Comparison of ENCODE assay signal across 8 mouse cellular contexts in the genomic region with DNA sequence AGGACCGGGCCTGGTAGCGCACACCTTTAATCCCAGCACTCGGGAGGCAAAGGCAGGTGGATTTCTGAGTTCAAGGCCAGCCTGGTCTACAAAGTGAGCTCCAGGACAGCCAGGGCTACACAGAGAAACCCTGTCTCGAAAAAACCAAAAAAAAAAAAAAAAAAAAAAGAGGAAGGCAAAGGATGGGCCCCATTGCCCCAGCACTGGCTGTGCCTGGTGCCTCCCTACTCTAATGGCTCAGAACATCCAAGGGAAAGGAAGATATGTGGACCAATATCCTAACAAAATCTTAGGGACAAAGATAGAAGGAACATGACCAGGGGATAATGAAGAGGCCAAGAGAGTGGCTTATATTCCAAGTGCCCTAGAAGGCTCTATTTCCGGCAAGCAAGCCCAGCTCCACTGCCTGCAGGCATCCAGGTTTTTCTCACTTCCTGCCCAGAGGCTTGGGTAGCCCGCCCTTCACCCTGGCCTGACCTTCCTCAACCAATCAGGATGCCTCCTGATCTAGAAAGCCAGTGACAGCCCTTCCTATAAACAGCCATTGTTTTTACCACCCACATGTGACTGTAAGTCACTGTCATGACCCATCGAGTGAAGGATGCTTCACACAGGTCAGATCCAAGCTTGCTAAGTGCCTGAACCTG. TPM values are rescaled to one million over a fixed set of nuclear protein-coding genes. Genes with fewer than 3 reads are reported as not detected.
DNase-seq lines count a peak whose midpoint lies in the region; ATAC-seq and TF ChIP-seq lines count a peak whose summit lies in the region.

No protein-coding gene starts in this region.

- no peak overlapping the region for H3K4me2 ChIP-seq in hindbrain, postnatal 0 days (ENCODE audit: low read depth, low read length)
- H3K4me2 ChIP-seq in hindbrain, embryonic 14.5 days (replicated peaks): no peak overlapping the region
- no peak overlapping the region for H3K4me2 ChIP-seq in heart, postnatal 0 days (ENCODE audit: low read depth, low read length)

- TF ChIP-seq POLR2A in MEL (IDR thresholded peaks at IDR 0.05; ENCODE audit: control insufficient read depth in 1 of 2, insufficient read depth in 1 of 2, low read depth in 1 of 2, low read length in 2 of 2, poor library complexity in 1 of 2): peak; percentile 42 to 87; a peak in 3 of 4 replicates

- no peaks in the 10 kb centered on the region for H3K36me3 ChIP-seq in hindbrain, postnatal 0 days (ENCODE audit: insufficient read depth, low read length)
- no peaks in the 10 kb centered on the region for H3K36me3 ChIP-seq in hindbrain, embryonic 14.5 days (replicated peaks; ENCODE audit: control insufficient read depth, insufficient read depth)
- peaks cover 0 to 27% of the 10 kb centered on the region in 2 experiments; a peak in 2 of 4 replicates for H3K36me3 ChIP-seq in MEL (ENCODE audit: control insufficient read depth in 1 of 2, insufficient read depth in 2 of 2, low read length in 2 of 2)
- no peaks in the 10 kb centered on the region for H3K36me3 ChIP-seq in heart, postnatal 0 days (replicated peaks; ENCODE audit: control insufficient read depth, insufficient read depth, low read length)

- peaks cover 15% of the 10 kb centered on the region for H3K4me1 ChIP-seq in hindbrain, postnatal 0 days (ENCODE audit: insufficient read depth, low read length)
- peaks cover 9% of the 10 kb centered on the region for H3K4me1 ChIP-seq in hindbrain, embryonic 14.5 days (replicated peaks; ENCODE audit: control insufficient read depth, insufficient read depth, low read length)
- H3K4me1 ChIP-seq in MEL (ENCODE audit: control insufficient read depth in 1 of 2, insufficient read depth in 2 of 2, low read length in 2 of 2): peaks cover 6 to 41% of the 10 kb centered on the region in 2 experiments
- peaks cover 36% of the 10 kb centered on the region for H3K4me1 ChIP-seq in heart, postnatal 0 days (ENCODE audit: control insufficient read depth, insufficient read depth)

- H3K27me3 ChIP-seq in hindbrain, postnatal 0 days (ENCODE audit: insufficient read depth, low read length): no peaks in the 10 kb centered on the region
- H3K27me3 ChIP-seq in hindbrain, embryonic 14.5 days (ENCODE audit: control insufficient read depth, insufficient read depth, low read length): peaks cover 27% of the 10 kb centered on the region
- H3K27me3 ChIP-seq in MEL (ENCODE audit: control insufficient read depth in 1 of 2, insufficient read depth in 2 of 2, low read length in 2 of 2): no peaks in the 10 kb centered on the region
- 0 out of 2 replicates have a peak, but pooled peaks cover 6% of the 10 kb centered on the region for H3K27me3 ChIP-seq in heart, postnatal 0 days (ENCODE audit: control insufficient read depth, insufficient read depth, low read length)

- TF ChIP-seq EP300 in MEL (IDR thresholded peaks at IDR 0.05; ENCODE audit: low read depth in 1 of 2, low read length in 2 of 2): peak in 1 of 2 experiments; percentile 55; a peak in 2 of 4 replicates
- TF ChIP-seq EP300 in heart, postnatal 0 days (IDR thresholded peaks at IDR 0.05; ENCODE audit: low read depth): no peak

- H3K79me2 ChIP-seq in MEL (ENCODE audit: control insufficient read depth, insufficient read depth, low read length, poor library complexity): peaks cover 29% of the 10 kb centered on the region

- no peak overlapping the region for H3K4me3 ChIP-seq in hindbrain, postnatal 0 days (ENCODE audit: low read length)
- H3K4me3 ChIP-seq in hindbrain, embryonic 14.5 days (replicated peaks; ENCODE audit: low read length): no peak overlapping the region
- H3K4me3 ChIP-seq in MEL (ENCODE audit: control insufficient read depth in 1 of 2, insufficient read depth in 1 of 2, low read depth in 2 of 2, low read length in 2 of 2): peak overlapping the region; percentile 69 to 76
- H3K4me3 ChIP-seq in heart, postnatal 0 days (ENCODE audit: low read depth, low read length): no peak overlapping the region

- H3K27ac ChIP-seq in hindbrain, postnatal 0 days: no peak overlapping the region
- no peak overlapping the region for H3K27ac ChIP-seq in hindbrain, embryonic 14.5 days
- H3K27ac ChIP-seq in MEL (ENCODE audit: control insufficient read depth, low read depth, low read length): peak overlapping the region; percentile 89
- H3K27ac ChIP-seq in heart, postnatal 0 days (ENCODE audit: low read depth): no peak overlapping the region

- no peak overlapping the region for H3K9ac ChIP-seq in hindbrain, postnatal 0 days (replicated peaks; ENCODE audit: low read length)
- H3K9ac ChIP-seq in hindbrain, embryonic 14.5 days: no peak overlapping the region
- peak overlapping the region; percentile 77 for H3K9ac ChIP-seq in MEL (ENCODE audit: control insufficient read depth, low read depth, low read length, poor library complexity, severe bottlenecking)
- H3K9ac ChIP-seq in heart, postnatal 0 days (replicated peaks; ENCODE audit: low read depth, low read length): no peak overlapping the region

- 58% methylated on average over 6 of the region's 7 CpGs for WGBS in hindbrain, postnatal 0 days
- WGBS in hindbrain, embryonic 14.5 days: 56% methylated on average over 6 of the region's 7 CpGs
- 55% methylated on average over 6 of the region's 7 CpGs for WGBS in heart, postnatal 0 days

- TF ChIP-seq RAD21 in MEL (IDR thresholded peaks at IDR 0.05; ENCODE audit: low read depth, low read length): no peak

- TF ChIP-seq CTCF in hindbrain, postnatal 0 days (IDR thresholded peaks at IDR 0.05; ENCODE audit: low read depth): no peak
- no peak for TF ChIP-seq CTCF in MEL (IDR thresholded peaks at IDR 0.05 in 2 of 3, conservative IDR thresholded peaks at IDR 0.05 in 1 of 3; ENCODE audit: control insufficient read depth in 1 of 3, insufficient read depth in 1 of 3, low read depth in 2 of 3, low read length in 3 of 3, poor library complexity in 1 of 3, severe bottlenecking in 1 of 3)
- TF ChIP-seq CTCF in heart, postnatal 0 days (IDR thresholded peaks at IDR 0.05; ENCODE audit: low read depth): no peak

- no peak for ATAC-seq in hindbrain, postnatal 0 days
- no peak for ATAC-seq in hindbrain, embryonic 14.5 days (ENCODE audit: low FRiP score)
- ATAC-seq in heart, postnatal 0 days (ENCODE audit: insufficient read depth, low read depth): no peak
- ATAC-seq in monocyte, adult 5-6 weeks (replicated peaks; ENCODE audit: insufficient number of reproducible peaks, low FRiP score, low TSS enrichment, poor library complexity, severe bottlenecking): peak; percentile 53

- DNase-seq in hindbrain, postnatal 0 days (ENCODE audit: low spot score): peak; percentile 15
- DNase-seq in hindbrain, embryonic 14.5 days (ENCODE audit: low spot score): no peak
- DNase-seq in MEL (ENCODE audit: low read depth, low spot score): peak; percentile 99
- peak; percentile 51 for DNase-seq in heart, postnatal 0 days (ENCODE audit: low spot score)
- DNase-seq in natural killer cell, adult 2 months (ENCODE audit: low spot score in 2 of 2): no peak
- no peak for DNase-seq in gastrocnemius, postnatal 4 days (ENCODE audit: low spot score in 2 of 2)
- no peak for DNase-seq in right cerebral cortex, adult 2 months (ENCODE audit: low spot score in 2 of 2)

- H3K9me3 ChIP-seq in hindbrain, postnatal 0 days (ENCODE audit: low read length): no peaks in the 10 kb centered on the region
- no peaks in the 10 kb centered on the region for H3K9me3 ChIP-seq in hindbrain, embryonic 14.5 days (ENCODE audit: control insufficient read depth, low read length)
- H3K9me3 ChIP-seq in MEL (replicated peaks; ENCODE audit: insufficient read depth, low read length): no peaks in the 10 kb centered on the region
- no peaks in the 10 kb centered on the region for H3K9me3 ChIP-seq in heart, postnatal 0 days (replicated peaks; ENCODE audit: control insufficient read depth, low read length)

RNA-seq across cellular contexts. Expression of a gene that starts 2.8 kb away (rescaled TPM):
- total RNA-seq in hindbrain, postnatal 0 days (2014; rRNA removed): 8.8 and 9.8 TPM in 2 replicates
- polyA plus RNA-seq in hindbrain, postnatal 0 days (2015; fragmentation: Nextera tagmentation; extraction: Ambion mirVana): 5.1 and 6.1 TPM in 2 replicates
- polyA plus RNA-seq in hindbrain, embryonic 14.5 days (2014; fragmentation: Nextera tagmentation; extraction: Ambion mirVana): 1.6 and 2.4 TPM in 2 replicates
- total RNA-seq in MEL (2012; rRNA removed): 30.2 and 41.2 TPM in 2 replicates
- 10 to 100 TPM in 1 of 2 experiments, not detected in 1; 41.5 TPM for polyA plus RNA-seq in MEL (2012; ENCODE audit: insufficient read depth in 1 of 2, insufficient read length in 2 of 2, low read depth in 1 of 2, low replicate concordance in 2 of 2, missing spikeins in 1 of 2)
- 0.15 and 0.66 TPM in 2 replicates for total RNA-seq in heart, postnatal 0 days (2014; rRNA removed; ENCODE audit: low replicate concordance)
- 0.34 and 0.47 TPM in 2 replicates for polyA plus RNA-seq in heart, postnatal 0 days (2015; fragmentation: Nextera tagmentation; extraction: Ambion mirVana)
- total RNA-seq in monocyte, adult 5-6 weeks (2017): 0.11 to 0.87 TPM in 2 of 3 replicates, not detected in the other
- total RNA-seq in gastrocnemius, postnatal 4 days (2021): under 1 TPM; 0.67 to 0.86 TPM

RNA-seq across cellular contexts. Expression of a gene that starts 4.3 kb away (rescaled TPM):
- total RNA-seq in hindbrain, postnatal 0 days (2014; rRNA removed): 63.2 and 90.6 TPM in 2 replicates
- 41.9 and 43.5 TPM in 2 replicates for polyA plus RNA-seq in hindbrain, postnatal 0 days (2015; fragmentation: Nextera tagmentation; extraction: Ambion mirVana)
- polyA plus RNA-seq in hindbrain, embryonic 14.5 days (2014; fragmentation: Nextera tagmentation; extraction: Ambion mirVana): 42.0 and 45.6 TPM in 2 replicates
- total RNA-seq in MEL (2012; rRNA removed): 72.4 and 76.9 TPM in 2 replicates
- 100 to 1,000 TPM in 1 of 2 experiments, not detected in 1; 124 TPM for polyA plus RNA-seq in MEL (2012; ENCODE audit: insufficient read depth in 1 of 2, insufficient read length in 2 of 2, low read depth in 1 of 2, low replicate concordance in 2 of 2, missing spikeins in 1 of 2)
- 141 and 159 TPM in 2 replicates for total RNA-seq in heart, postnatal 0 days (2014; rRNA removed; ENCODE audit: low replicate concordance)
- 69.2 and 73.2 TPM in 2 replicates for polyA plus RNA-seq in heart, postnatal 0 days (2015; fragmentation: Nextera tagmentation; extraction: Ambion mirVana)
- 4.5 to 7.6 TPM (median 5.2 TPM) in 3 replicates for total RNA-seq in monocyte, adult 5-6 weeks (2017)
- total RNA-seq in gastrocnemius, postnatal 4 days (2021): 10 to 100 TPM; 48.0 to 51.9 TPM

RNA-seq across cellular contexts. Expression of a gene that starts 24.1 kb away (rescaled TPM):
- 0.37 and 1.9 TPM in 2 replicates for total RNA-seq in hindbrain, postnatal 0 days (2014; rRNA removed)
- polyA plus RNA-seq in hindbrain, postnatal 0 days (2015; fragmentation: Nextera tagmentation; extraction: Ambion mirVana): 0.58 and 1.3 TPM in 2 replicates
- 0.35 and 0.80 TPM in 2 replicates for polyA plus RNA-seq in hindbrain, embryonic 14.5 days (2014; fragmentation: Nextera tagmentation; extraction: Ambion mirVana)
- total RNA-seq in MEL (2012; rRNA removed): 0.04 TPM in 1 of 2 replicates, not detected in the other
- polyA plus RNA-seq in MEL (2012; ENCODE audit: insufficient read depth in 1 of 2, insufficient read length in 2 of 2, low read depth in 1 of 2, low replicate concordance in 2 of 2, missing spikeins in 1 of 2): under 1 TPM in 1 of 2 experiments, not detected in 1; 0.35 TPM
- not detected in 2 replicates for total RNA-seq in heart, postnatal 0 days (2014; rRNA removed; ENCODE audit: low replicate concordance)
- 0.08 and 0.10 TPM in 2 replicates for polyA plus RNA-seq in heart, postnatal 0 days (2015; fragmentation: Nextera tagmentation; extraction: Ambion mirVana)
- not detected in 3 replicates for total RNA-seq in monocyte, adult 5-6 weeks (2017)
- total RNA-seq in gastrocnemius, postnatal 4 days (2021): under 1 TPM; 0.22 to 0.52 TPM

RNA-seq across cellular contexts. Expression of a gene that starts 24.5 kb away (rescaled TPM):
- 8.7 and 13.3 TPM in 2 replicates for total RNA-seq in hindbrain, postnatal 0 days (2014; rRNA removed)
- 7.2 and 7.4 TPM in 2 replicates for polyA plus RNA-seq in hindbrain, postnatal 0 days (2015; fragmentation: Nextera tagmentation; extraction: Ambion mirVana)
- polyA plus RNA-seq in hindbrain, embryonic 14.5 days (2014; fragmentation: Nextera tagmentation; extraction: Ambion mirVana): 8.6 and 10.6 TPM in 2 replicates
- total RNA-seq in MEL (2012; rRNA removed): 2.0 and 3.9 TPM in 2 replicates
- 1 to 10 TPM in 1 of 2 experiments, not detected in 1; 6.2 TPM for polyA plus RNA-seq in MEL (2012; ENCODE audit: insufficient read depth in 1 of 2, insufficient read length in 2 of 2, low read depth in 1 of 2, low replicate concordance in 2 of 2, missing spikeins in 1 of 2)
- total RNA-seq in heart, postnatal 0 days (2014; rRNA removed; ENCODE audit: low replicate concordance): 50.9 and 52.1 TPM in 2 replicates
- polyA plus RNA-seq in heart, postnatal 0 days (2015; fragmentation: Nextera tagmentation; extraction: Ambion mirVana): 21.1 and 25.6 TPM in 2 replicates
- 0.29 TPM in 1 of 3 replicates, not detected in the others for total RNA-seq in monocyte, adult 5-6 weeks (2017)
- total RNA-seq in gastrocnemius, postnatal 4 days (2021): 10 to 100 TPM; 10.4 to 11.7 TPM

RNA-seq across cellular contexts. Expression of a gene that starts 34.2 kb away (rescaled TPM):
- total RNA-seq in hindbrain, postnatal 0 days (2014; rRNA removed): 81.0 and 87.7 TPM in 2 replicates
- polyA plus RNA-seq in hindbrain, postnatal 0 days (2015; fragmentation: Nextera tagmentation; extraction: Ambion mirVana): 151 and 158 TPM in 2 replicates
- polyA plus RNA-seq in hindbrain, embryonic 14.5 days (2014; fragmentation: Nextera tagmentation; extraction: Ambion mirVana): 115 and 123 TPM in 2 replicates
- 18.2 and 24.8 TPM in 2 replicates for total RNA-seq in MEL (2012; rRNA removed)
- 10 to 100 TPM in 1 of 2 experiments, not detected in 1; 82.6 TPM for polyA plus RNA-seq in MEL (2012; ENCODE audit: insufficient read depth in 1 of 2, insufficient read length in 2 of 2, low read depth in 1 of 2, low replicate concordance in 2 of 2, missing spikeins in 1 of 2)
- total RNA-seq in heart, postnatal 0 days (2014; rRNA removed; ENCODE audit: low replicate concordance): 17.3 and 21.6 TPM in 2 replicates
- 30.9 and 32.2 TPM in 2 replicates for polyA plus RNA-seq in heart, postnatal 0 days (2015; fragmentation: Nextera tagmentation; extraction: Ambion mirVana)
- 19.3 to 30.9 TPM (median 26.0 TPM) in 3 replicates for total RNA-seq in monocyte, adult 5-6 weeks (2017)
- total RNA-seq in gastrocnemius, postnatal 4 days (2021): 10 to 100 TPM; 24.4 to 25.7 TPM

Comparison
In these comparisons a context has a peak if more than half of its experiments do, and no peak if none do; other contexts are left out.
1. DNase-seq: peak in hindbrain, postnatal 0 days (single experiment), MEL (single experiment) and heart, postnatal 0 days (single experiment); none in hindbrain, embryonic 14.5 days (single experiment), natural killer cell, adult 2 months (0 of 2), gastrocnemius, postnatal 4 days (0 of 2) and right cerebral cortex, adult 2 months (0 of 2).
2. H3K4me3 ChIP-seq: peak in MEL (2 of 2); none in hindbrain, postnatal 0 days (single experiment), hindbrain, embryonic 14.5 days (single experiment) and heart, postnatal 0 days (single experiment).